Mouse (Mus musculus) forebrain, embryonic 13.5 days (tissue): ENCODE data around the gene Gm1673. TPM values are rescaled to one million over a fixed set of nuclear protein-coding genes. Genes with fewer than 3 reads are reported as not detected.

Experiments used
- ATAC-seq: fragments of 200-750 bp; cut with Nextera tagmentation; 2 replicates; pipeline ENCODE4 v1.8.0; 2017
- H3K27ac ChIP-seq: fragments of 300-500 bp; sonication (generic); 2 replicates; pipeline ENCODE4 v1.5.1; 2015; ENCODE audit warnings: inconsistent platforms, mild to moderate bottlenecking, moderate library complexity
- H3K27me3 ChIP-seq: fragments of 300-500 bp; sonication (generic); 2 replicates; pipeline ENCODE4 v1.6.1; 2015; ENCODE audit warnings: mild to moderate bottlenecking, inconsistent platforms
- H3K36me3 ChIP-seq: fragments of 300-500 bp; sonication (generic); 2 replicates; pipeline ENCODE4 v1.6.1; 2015; ENCODE audit warnings: mild to moderate bottlenecking, inconsistent platforms; ENCODE audit not compliant: poor library complexity, severe bottlenecking
- H3K4me1 ChIP-seq: fragments of 300-500 bp; sonication (generic); 2 replicates; pipeline ENCODE4 v1.6.1; 2015; ENCODE audit warnings: inconsistent platforms
- H3K4me2 ChIP-seq: fragments of 300-500 bp; sonication (generic); 2 replicates; pipeline ENCODE4 v1.6.1; 2015; ENCODE audit warnings: inconsistent platforms, mild to moderate bottlenecking, moderate library complexity
- H3K4me3 ChIP-seq: fragments of 300-500 bp; sonication (generic); 2 replicates; pipeline ENCODE4 v1.5.1; 2015; ENCODE audit warnings: mild to moderate bottlenecking, inconsistent platforms
- H3K9ac ChIP-seq: fragments of 300-500 bp; sonication (generic); 2 replicates; pipeline ENCODE4 v1.6.1; 2015; ENCODE audit warnings: mild to moderate bottlenecking, inconsistent platforms
- H3K9me3 ChIP-seq: fragments of 300-500 bp; sonication (generic); replicated peaks from 2 replicates; pipeline ENCODE4 v1.6.1; 2016; ENCODE audit warnings: inconsistent platforms
- WGBS: fragments of 180-500 bp; shearing (Covaris S2); methylation state at CpG from one replicate; pipeline ENCODE4 v1.1.7; 2015; 5-methylcytosine and 5-hydroxymethylcytosine counted together
- polyA plus RNA-seq: library from polyadenylated mRNA; unstranded; fragments of >200 nt; fragmentation: Nextera tagmentation; extraction: Ambion mirVana; gene quantifications from 2 replicates; pipeline ENCODE4 v1.2.1, GENCODE M21; 2015

Gene Gm1673
- polyA plus RNA-seq, 1 experiment from 2014 or later, result 493 TPM

- Histone ChIP-seq H3K9ac (0 out of 2 replicates have a peak overlapping the region, but pooled peaks have one; percentile 86), H3K4me1 (peaks cover 62% of the 10 kb centered on the region), H3K27ac (no peak overlapping the region), H3K4me2 (peak overlapping the region; percentile 85), H3K9me3 (no peaks in the 10 kb centered on the region), H3K36me3 (peaks cover 24% of the 10 kb centered on the region), H3K27me3 (peaks cover 5% of the 10 kb centered on the region; the same call in 1 of the 2 replicates), H3K4me3 (0 out of 2 replicates have a peak overlapping the region, but pooled peaks have one; percentile 87)
- WGBS, result 82% methylated on average over 6 of the region's 6 CpGs
- ATAC-seq, result no peak
Measured at GRCm38 (mm10) chr5:33999466-34000090, 16.3 kb downstream of the Gm1673 start.

GRCm38 (mm10) chr5:34000809-34001208 is 17.6 kb downstream of the Gm1673 start:
- Histone ChIP-seq H3K4me1 (peaks cover 53% of the 10 kb centered on the region), H3K27ac (no peak overlapping the region), H3K4me3 (no peak overlapping the region), H3K4me2 (no peak overlapping the region), H3K9me3 (no peaks in the 10 kb centered on the region), H3K27me3 (peaks cover 5% of the 10 kb centered on the region; the same call in 1 of the 2 replicates), H3K9ac (no peak overlapping the region), H3K36me3 (peaks cover 24% of the 10 kb centered on the region)
- ATAC-seq, result no peak
- 99% methylated on average over 25 of the region's 25 CpGs for WGBS

GRCm38 (mm10) chr5:34001401-34001800 is 18.2 kb downstream of the Gm1673 start:
- Histone ChIP-seq H3K4me2 (no peak overlapping the region), H3K27me3 (peaks cover 5% of the 10 kb centered on the region; the same call in 1 of the 2 replicates), H3K9ac (peak overlapping the region; percentile 2; the same call in 1 of the 2 replicates), H3K4me3 (no peak overlapping the region), H3K27ac (no peak overlapping the region), H3K36me3 (peaks cover 24% of the 10 kb centered on the region), H3K4me1 (peaks cover 53% of the 10 kb centered on the region), H3K9me3 (no peaks in the 10 kb centered on the region)
- no peak for ATAC-seq
- WGBS, result 100% methylated on average over 1 of the region's 1 CpGs

- Histone ChIP-seq H3K4me2 (no peak overlapping the region), H3K27ac (peak overlapping the region; percentile 31; the same call in 1 of the 2 replicates), H3K4me3 (no peak overlapping the region), H3K9me3 (no peaks in the 10 kb centered on the region), H3K4me1 (peaks cover 48% of the 10 kb centered on the region), H3K27me3 (peaks cover 5% of the 10 kb centered on the region; the same call in 1 of the 2 replicates), H3K9ac (no peak overlapping the region), H3K36me3 (peaks cover 24% of the 10 kb centered on the region)
- WGBS, result 46% methylated on average over 4 of the region's 4 CpGs
- peak; percentile 31; the same call in 1 of the 2 replicates for ATAC-seq
Measured at GRCm38 (mm10) chr5:34002636-34003035, 19.4 kb downstream of the Gm1673 start.

GRCm38 (mm10) chr5:34004618-34005017 is 21.4 kb downstream of the Gm1673 start:
- WGBS, result 84% methylated on average over 5 of the region's 5 CpGs
- Histone ChIP-seq H3K4me3 (no peak overlapping the region), H3K27me3 (no peaks in the 10 kb centered on the region), H3K36me3 (peaks cover 24% of the 10 kb centered on the region), H3K9ac (no peak overlapping the region), H3K4me2 (no peak overlapping the region), H3K9me3 (no peaks in the 10 kb centered on the region), H3K4me1 (peaks cover 28% of the 10 kb centered on the region), H3K27ac (no peak overlapping the region)
- ATAC-seq, result no peak

- Histone ChIP-seq H3K4me1 (peaks cover 20% of the 10 kb centered on the region), H3K4me3 (no peak overlapping the region), H3K36me3 (peaks cover 6% of the 10 kb centered on the region), H3K27me3 (no peaks in the 10 kb centered on the region), H3K4me2 (no peak overlapping the region), H3K27ac (no peak overlapping the region), H3K9me3 (no peaks in the 10 kb centered on the region), H3K9ac (no peak overlapping the region)
- no peak for ATAC-seq
- WGBS, result 91% methylated on average over 4 of the region's 4 CpGs
Measured at GRCm38 (mm10) chr5:34006832-34007231, 23.6 kb downstream of the Gm1673 start.

GRCm38 (mm10) chr5:34007392-34007941 is 24.2 kb downstream of the Gm1673 start:
- H3K9me3 ChIP-seq, result no peaks in the 10 kb centered on the region
- H3K4me2 ChIP-seq, result no peak overlapping the region
- H3K27me3 ChIP-seq, result no peaks in the 10 kb centered on the region
- no peak overlapping the region for H3K9ac ChIP-seq
- no peak for ATAC-seq
- WGBS, result 89% methylated on average over 4 of the region's 4 CpGs
- peaks cover 13% of the 10 kb centered on the region for H3K4me1 ChIP-seq
- no peak overlapping the region for H3K27ac ChIP-seq
- H3K36me3 ChIP-seq, result no peaks in the 10 kb centered on the region; the same call in 1 of the 2 replicates
- no peak overlapping the region for H3K4me3 ChIP-seq

GRCm38 (mm10) chr5:34014652-34015051 is 31.4 kb downstream of the Gm1673 start:
- H3K9me3 ChIP-seq, result no peaks in the 10 kb centered on the region
- ATAC-seq, result no peak

GRCm38 (mm10) chr5:34018968-34019367 is 35.7 kb downstream of the Gm1673 start:
- H3K4me2 ChIP-seq, result no peak overlapping the region

More at GRCm38 (mm10) chr5:34014652-34015051, 31.4 kb downstream of the Gm1673 start:
- H3K4me1 ChIP-seq, result no peaks in the 10 kb centered on the region
- 86% methylated on average over 1 of the region's 1 CpGs for WGBS
- H3K4me3 ChIP-seq, result no peak overlapping the region
- no peak overlapping the region for H3K27ac ChIP-seq
- H3K36me3 ChIP-seq, result no peaks in the 10 kb centered on the region
- no peak overlapping the region for H3K9ac ChIP-seq
- no peaks in the 10 kb centered on the region for H3K27me3 ChIP-seq
- H3K4me2 ChIP-seq, result no peak overlapping the region

GRCm38 (mm10) chr5:34030101-34030500 is 46.9 kb downstream of the Gm1673 start:
- Histone ChIP-seq H3K4me1 (no peaks in the 10 kb centered on the region), H3K27me3 (no peaks in the 10 kb centered on the region), H3K9ac (no peak overlapping the region), H3K27ac (no peak overlapping the region), H3K4me3 (no peak overlapping the region), H3K36me3 (no peaks in the 10 kb centered on the region), H3K4me2 (no peak overlapping the region), H3K9me3 (no peaks in the 10 kb centered on the region)
- 67% methylated on average over 4 of the region's 4 CpGs for WGBS
- ATAC-seq, result no peak

More at GRCm38 (mm10) chr5:34018968-34019367, 35.7 kb downstream of the Gm1673 start:
- Histone ChIP-seq H3K36me3 (no peaks in the 10 kb centered on the region), H3K27me3 (no peaks in the 10 kb centered on the region), H3K9ac (no peak overlapping the region), H3K4me1 (no peaks in the 10 kb centered on the region), H3K4me3 (no peak overlapping the region), H3K27ac (no peak overlapping the region), H3K9me3 (no peaks in the 10 kb centered on the region)
- WGBS, result 86% methylated on average over 4 of the region's 4 CpGs
- ATAC-seq, result no peak

- no peak overlapping the region for H3K27ac ChIP-seq
- H3K9ac ChIP-seq, result no peak overlapping the region
- H3K9me3 ChIP-seq, result no peaks in the 10 kb centered on the region
- no peaks in the 10 kb centered on the region for H3K27me3 ChIP-seq
- H3K36me3 ChIP-seq, result no peaks in the 10 kb centered on the region
- H3K4me2 ChIP-seq, result no peak overlapping the region
- no peak for ATAC-seq
- 77% methylated on average over 6 of the region's 6 CpGs for WGBS
- no peak overlapping the region for H3K4me3 ChIP-seq
- no peaks in the 10 kb centered on the region for H3K4me1 ChIP-seq
Measured at GRCm38 (mm10) chr5:34031022-34031421, 47.8 kb downstream of the Gm1673 start.

GRCm38 (mm10) chr5:34032520-34032919 is 49.3 kb downstream of the Gm1673 start:
- Histone ChIP-seq H3K4me1 (no peaks in the 10 kb centered on the region), H3K4me2 (no peak overlapping the region), H3K4me3 (no peak overlapping the region), H3K9me3 (no peaks in the 10 kb centered on the region), H3K9ac (no peak overlapping the region), H3K36me3 (no peaks in the 10 kb centered on the region), H3K27me3 (no peaks in the 10 kb centered on the region), H3K27ac (no peak overlapping the region)
- 72% methylated on average over 3 of the region's 3 CpGs for WGBS
- no peak for ATAC-seq
